Mouse (Mus musculus) forebrain, embryonic 14.5 days (tissue): ENCODE data around the gene Lrr1. TPM values are rescaled to one million over a fixed set of nuclear protein-coding genes. Genes with fewer than 3 reads are reported as not detected.
A peak's percentile ranks its signal among the peaks of the same experiment; 100 is the strongest.
"Not testable (repeated sequence)": the region's sequence is repeated elsewhere in the genome, so short reads cannot be mapped to it uniquely, and the experiment has no call there.

Experiments used
- ATAC-seq: fragments of 200-750 bp; cut with Nextera tagmentation; 2 replicates; pipeline ENCODE4 v1.8.0; 2017; ENCODE audit warnings: mild to moderate bottlenecking, moderate library complexity
- DNase-seq: peaks from one replicate; pipeline ENCODE4 v3.0.0-alpha.2; 2015; ENCODE audit warnings: low spot score
- H3K27ac ChIP-seq: fragments of 300-500 bp; sonication (generic); 2 replicates; pipeline ENCODE4 v1.5.1; 2014; ENCODE audit warnings: low read depth, mild to moderate bottlenecking, control low read depth, low read length, moderate library complexity
- H3K27me3 ChIP-seq: fragments of 300-500 bp; sonication (generic); replicated peaks from 2 replicates; pipeline ENCODE4 v1.6.1; 2014; ENCODE audit warnings: low read length, control low read depth, mixed read lengths; ENCODE audit not compliant: control insufficient read depth, insufficient read depth
- H3K36me3 ChIP-seq: fragments of 300-500 bp; sonication (generic); 2 replicates; pipeline ENCODE4 v1.6.1; 2014; ENCODE audit warnings: low read length, control low read depth; ENCODE audit not compliant: control insufficient read depth, insufficient read depth
- H3K4me1 ChIP-seq: fragments of 300-500 bp; sonication (generic); 2 replicates; pipeline ENCODE4 v1.6.1; 2014; ENCODE audit warnings: antibody characterized with exemption, low read length, control low read depth; ENCODE audit not compliant: control insufficient read depth, insufficient read depth
- H3K4me2 ChIP-seq: fragments of 300-500 bp; sonication (generic); 2 replicates; pipeline ENCODE4 v1.6.1; 2014; ENCODE audit warnings: mild to moderate bottlenecking, control low read depth, low read length
- H3K4me3 ChIP-seq: fragments of 300-500 bp; sonication (generic); 2 replicates; pipeline ENCODE4 v1.5.1; 2014; ENCODE audit warnings: low read depth, low read length, control low read depth
- H3K9ac ChIP-seq: fragments of 300-500 bp; sonication (generic); 2 replicates; pipeline ENCODE4 v1.6.1; 2014; ENCODE audit warnings: mild to moderate bottlenecking, low read length, control low read depth, moderate library complexity
- H3K9me3 ChIP-seq: fragments of 300-500 bp; sonication (generic); replicated peaks from 2 replicates; pipeline ENCODE4 v1.6.1; 2016; ENCODE audit warnings: low read length, control low read depth, mixed read lengths; ENCODE audit not compliant: control insufficient read depth
- WGBS: fragments of 180-500 bp; shearing (Covaris S2); extraction: QIAGEN DNeasy Blood & Tissue Kit; methylation state at CpG from one replicate; pipeline ENCODE4 v1.1.7; 2014; 5-methylcytosine and 5-hydroxymethylcytosine counted together
- polyA plus RNA-seq: library from polyadenylated mRNA; unstranded; fragments of >200 nt; fragmentation: Nextera tagmentation; extraction: Ambion mirVana; gene quantifications from 2 replicates; pipeline ENCODE4 v1.2.1, GENCODE M21; 2014

Lrr1 gene
- polyA plus RNA-seq, 1 experiment from 2014 or later = 15.8 TPM

GRCm38 (mm10) chr12:69158366-69158764, 10.2 kb upstream of the Lrr1 start:
- ATAC-seq (no peak), DNase-seq (peak; percentile 39)
- peaks cover 21% of the 10 kb centered on the region for H3K36me3 ChIP-seq
- peak overlapping the region; percentile 91 for H3K9ac ChIP-seq
- peak overlapping the region; percentile 75 for H3K4me2 ChIP-seq
- H3K4me3 ChIP-seq = peak overlapping the region; percentile 73
- peak overlapping the region; percentile 88 for H3K27ac ChIP-seq
- no peaks in the 10 kb centered on the region for H3K27me3 ChIP-seq
- peaks cover 5% of the 10 kb centered on the region for H3K4me1 ChIP-seq
- 2% methylated on average over 19 of the region's 19 CpGs for WGBS
- H3K9me3 ChIP-seq = no peaks in the 10 kb centered on the region

- H3K27me3 ChIP-seq, H3K4me1 ChIP-seq, H3K9me3 ChIP-seq: not testable (repeated sequence)
- Histone ChIP-seq H3K4me3 (peak within 1 kb of the TSS; percentile 73), H3K9ac (peak within 1 kb of the TSS; percentile 91), H3K27ac (peak within 1 kb of the TSS; percentile 88), H3K36me3 (peaks cover 21% of the 10 kb centered on the region), H3K4me2 (peak within 1 kb of the TSS; percentile 75)
- ATAC-seq (peak; percentile 99), DNase-seq (peak; percentile 100)
- under 1% methylated on average over 56 of the region's 68 CpGs for WGBS
Observed at GRCm38 (mm10) chr12:69158765-69159577, 9.6 kb upstream of the Lrr1 start, which contains the start of gene Rps29. Rps29 (minus strand) TSS chr12:69159186.

GRCm38 (mm10) chr12:69159578-69159940, 9.1 kb upstream of the Lrr1 start:
- Histone ChIP-seq H3K36me3 (peaks cover 21% of the 10 kb centered on the region), H3K4me2 (no peak overlapping the region), H3K9ac (no peak overlapping the region), H3K27me3 (no peaks in the 10 kb centered on the region), H3K9me3 (no peaks in the 10 kb centered on the region), H3K4me3 (peak overlapping the region; percentile 73; the same call in 1 of the 2 replicates), H3K27ac (no peak overlapping the region), H3K4me1 (peaks cover 5% of the 10 kb centered on the region)
- DNase-seq (peak; percentile 82), ATAC-seq (0 out of 2 replicates have a peak, but pooled peaks have one; percentile 4)
- WGBS = 4% methylated on average over 9 of the region's 9 CpGs

- not testable (repeated sequence) for ATAC-seq, H3K27ac ChIP-seq, H3K4me2 ChIP-seq, H3K4me1 ChIP-seq, H3K27me3 ChIP-seq, H3K4me3 ChIP-seq, H3K9ac ChIP-seq, H3K9me3 ChIP-seq, DNase-seq
- H3K36me3 ChIP-seq = peaks cover 19% of the 10 kb centered on the region
- 83% methylated on average over 2 of the region's 2 CpGs for WGBS
Observed at GRCm38 (mm10) chr12:69160677-69161076, 7.9 kb upstream of the Lrr1 start.

GRCm38 (mm10) chr12:69163586-69163985, 5.0 kb upstream of the Lrr1 start:
- not testable (repeated sequence) for H3K9me3 ChIP-seq, H3K36me3 ChIP-seq, H3K4me3 ChIP-seq, H3K4me2 ChIP-seq, H3K9ac ChIP-seq, H3K27ac ChIP-seq, H3K27me3 ChIP-seq, H3K4me1 ChIP-seq, DNase-seq, ATAC-seq
- 86% methylated on average over 4 of the region's 4 CpGs for WGBS

GRCm38 (mm10) chr12:69164904-69165303, 3.7 kb upstream of the Lrr1 start:
- H3K4me1 ChIP-seq = peaks cover 4% of the 10 kb centered on the region; the same call in 1 of the 2 replicates
- no peaks in the 10 kb centered on the region for H3K27me3 ChIP-seq
- no peak overlapping the region for H3K27ac ChIP-seq
- 59% methylated on average over 3 of the region's 3 CpGs for WGBS
- ATAC-seq (no peak), DNase-seq (no peak)
- no peaks in the 10 kb centered on the region for H3K9me3 ChIP-seq
- no peak overlapping the region for H3K9ac ChIP-seq
- H3K36me3 ChIP-seq = no peaks in the 10 kb centered on the region
- H3K4me2 ChIP-seq = no peak overlapping the region
- no peak overlapping the region for H3K4me3 ChIP-seq

GRCm38 (mm10) chr12:69166861-69167581, 1.6 kb upstream of the Lrr1 start:
- not testable (repeated sequence) for ATAC-seq, H3K36me3 ChIP-seq, H3K27me3 ChIP-seq, H3K9ac ChIP-seq, H3K4me3 ChIP-seq, DNase-seq, H3K4me2 ChIP-seq, H3K4me1 ChIP-seq, H3K27ac ChIP-seq, H3K9me3 ChIP-seq
- WGBS = 66% methylated on average over 8 of the region's 8 CpGs

- 8% methylated on average over 18 of the region's 18 CpGs for WGBS
- peak overlapping the region; percentile 81 for H3K4me2 ChIP-seq
- H3K27ac ChIP-seq = 0 out of 2 replicates have a peak overlapping the region, but pooled peaks have one; percentile 48
- H3K36me3 ChIP-seq = 0 out of 2 replicates have a peak, but pooled peaks cover 3% of the 10 kb centered on the region
- peak overlapping the region; percentile 63 for H3K4me3 ChIP-seq
- ATAC-seq = peak; percentile 52
- no peaks in the 10 kb centered on the region for H3K27me3 ChIP-seq
- peaks cover 4% of the 10 kb centered on the region; the same call in 1 of the 2 replicates for H3K4me1 ChIP-seq
- H3K9me3 ChIP-seq = no peaks in the 10 kb centered on the region
- DNase-seq = no peak
- peak overlapping the region; percentile 74 for H3K9ac ChIP-seq
Observed at GRCm38 (mm10) chr12:69167656-69168460, 756 bp upstream of the Lrr1 start.
